Mouse (Mus musculus) natural killer cell, adult 2 months (primary cell): ENCODE data around the gene Mapk6.

Experiments used
- DNase-seq, 2 experiments: peaks; one replicate each; pipeline ENCODE4 v3.0.0; 2022; ENCODE audit warnings: low spot score in 2 of 2

The Mapk6 gene

GRCm38 (mm10) chr9:75319365-75319764 lies 90.4 kb downstream of the Mapk6 start:
- DNase-seq = no peak
